In the genomic region with DNA sequence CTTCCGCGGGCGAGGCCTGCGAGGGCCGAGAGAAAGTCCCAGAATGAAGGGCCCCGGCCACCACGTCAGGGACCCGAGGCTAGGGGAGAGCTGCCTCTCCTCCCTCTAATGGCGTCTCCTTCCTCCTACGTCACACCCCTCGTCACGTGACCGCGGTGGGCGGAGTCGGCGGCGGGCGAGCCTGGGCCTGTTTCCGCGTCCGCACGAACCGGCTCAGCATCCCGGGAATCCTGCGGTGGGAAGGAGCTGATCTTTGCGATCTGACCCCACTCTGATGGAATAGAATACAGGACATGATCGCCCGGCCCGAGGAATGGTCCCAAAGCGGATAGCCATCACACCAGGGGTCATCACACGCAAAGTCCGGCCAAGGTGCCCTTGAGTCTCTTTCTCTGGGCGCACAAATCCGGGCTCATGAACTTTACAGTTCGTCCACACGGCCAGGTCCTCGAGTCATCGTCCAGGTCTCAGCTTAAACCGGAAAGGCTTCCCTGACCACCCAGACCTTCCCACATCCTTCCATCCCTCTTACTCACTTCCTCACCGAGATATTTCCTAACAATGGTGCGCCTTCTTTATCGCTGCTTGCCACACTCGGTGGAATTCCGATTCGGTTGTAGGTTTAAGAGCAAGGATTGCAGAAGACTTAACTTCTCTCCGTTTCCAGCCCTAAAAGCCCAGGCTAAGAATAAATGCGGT, we compare ENCODE assay signal across 8 mouse cellular contexts. TPM values are rescaled to one million over a fixed set of nuclear protein-coding genes. Genes with fewer than 3 reads are reported as not detected.
DNase-seq lines count a peak whose midpoint lies in the region; ATAC-seq and TF ChIP-seq lines count a peak whose summit lies in the region.

A gene (minus strand): TSS at position 122 of the 699 bp plus-strand sequence.

- peak; percentile 95 for ATAC-seq in forebrain, embryonic 15.5 days (replicated peaks)
- peak; percentile 65 for ATAC-seq in neutrophil, adult 5-6 weeks (ENCODE audit: extremely low read depth, insufficient number of reproducible peaks, low FRiP score, poor library complexity, severe bottlenecking)

- H3K9ac ChIP-seq in forebrain, embryonic 15.5 days (replicated peaks) = peak within 1 kb of the TSS; percentile 95

- peak; percentile 97 for TF ChIP-seq POLR2A in lung, adult 2 months (IDR thresholded peaks at IDR 0.05; ENCODE audit: borderline replicate concordance, extremely low read depth, low read depth, low read length)

- no peaks in the 10 kb centered on the region for H3K27me3 ChIP-seq in forebrain, embryonic 15.5 days

- H3K4me3 ChIP-seq in forebrain, embryonic 15.5 days = peak within 1 kb of the TSS; percentile 97
- H3K4me3 ChIP-seq in lung, adult 2 months (replicated peaks; ENCODE audit: extremely low read depth, low read depth, low read length) = peak within 1 kb of the TSS; percentile 96

- WGBS in forebrain, embryonic 15.5 days = under 1% methylated on average over 48 of the region's 48 CpGs
- under 1% methylated on average over 48 of the region's 48 CpGs for WGBS in lung, adult 2 months

- peak within 1 kb of the TSS; percentile 96 for H3K27ac ChIP-seq in forebrain, embryonic 15.5 days (replicated peaks)

- 0 out of 2 replicates have a peak, but pooled peaks cover 3% of the 10 kb centered on the region for H3K36me3 ChIP-seq in forebrain, embryonic 15.5 days

- peak; percentile 91 for DNase-seq in ES-CJ7 (ENCODE audit: low read depth, low spot score)
- DNase-seq in cerebellum, adult 11 months = peak; percentile 98
- DNase-seq in heart, postnatal 25 days (ENCODE audit: low spot score) = peak; percentile 94
- DNase-seq in layer of hippocampus, adult 18-20 months (ENCODE audit: low spot score in 2 of 2) = peak; percentile 95 to 97
- peak; percentile 100 for DNase-seq in lung, adult 2 months
- peak; percentile 91 to 92 for DNase-seq in thymus, adult 18-20 months

- intact Hi-C loops in heart, postnatal 25 days (cut with DNase I) = loop anchor here (5.0 kb wide), 2 partner anchors 47 to 67 kb away; a partner anchor contains a TSS

- no peak for TF ChIP-seq CTCF in lung, adult 2 months (IDR thresholded peaks at IDR 0.05; ENCODE audit: insufficient read depth, low read length)

- H3K4me1 ChIP-seq in forebrain, embryonic 15.5 days = peaks cover 33% of the 10 kb centered on the region
- H3K4me1 ChIP-seq in lung, adult 2 months (ENCODE audit: control insufficient read depth, insufficient read depth, low read length) = peaks cover 32% of the 10 kb centered on the region

- no peaks in the 10 kb centered on the region for H3K9me3 ChIP-seq in forebrain, embryonic 15.5 days

- peak within 1 kb of the TSS; percentile 75 for H3K4me2 ChIP-seq in forebrain, embryonic 15.5 days (replicated peaks)

RNA-seq across cellular contexts. Expression of the gene that starts here (rescaled TPM):
- 5.6 and 8.5 TPM in 2 replicates for polyA plus RNA-seq in forebrain, embryonic 15.5 days (2015; fragmentation: Nextera tagmentation; extraction: Ambion mirVana)
- 10 to 100 TPM; 73.9 to 78.2 TPM for total RNA-seq in heart, postnatal 25 days (2021)
- 10 to 100 TPM; 58.1 to 58.4 TPM for total RNA-seq in layer of hippocampus, adult 18-20 months (2021)
- 25.4 and 27.9 TPM in 2 replicates for polyA plus RNA-seq in lung, adult 2 months (2012; rRNA removed)
- total RNA-seq in neutrophil, adult 5-6 weeks (2017) = 90.6 and 92.8 TPM in 2 replicates

Comparison
In these comparisons a context has a peak if more than half of its experiments do, and no peak if none do; other contexts are left out.
1. Peak in every context shown above with its lines: DNase-seq, ATAC-seq, H3K4me3 ChIP-seq and H3K27ac ChIP-seq.